ENCODE assay signal across 24 mouse cellular contexts in the genomic region with DNA sequence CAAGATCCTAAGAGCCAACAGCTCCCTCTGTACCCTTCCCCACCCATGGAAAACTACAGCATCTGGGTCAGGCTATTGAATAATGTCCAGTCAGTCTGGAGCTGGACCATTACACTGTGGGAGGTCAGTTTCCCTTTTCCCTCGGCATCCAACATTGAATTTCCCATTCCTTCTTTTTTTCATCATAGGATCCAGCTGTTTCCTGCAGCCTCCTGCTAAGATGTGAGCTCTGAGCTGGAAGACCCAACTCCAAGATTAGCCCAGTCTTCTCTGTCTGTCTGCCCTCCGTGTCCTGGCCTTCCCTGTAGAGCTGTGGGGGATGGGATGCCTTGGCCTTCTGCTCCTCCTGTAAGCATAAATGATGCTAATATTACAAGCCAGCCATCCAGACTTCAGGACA.
A peak's percentile ranks its signal among the peaks of the same experiment; 100 is the strongest.
DNase-seq lines count a peak whose midpoint lies in the region; ATAC-seq and TF ChIP-seq lines count a peak whose summit lies in the region.
"Had no signal": no experiment of that assay in that cellular context is flagged by ENCODE, and none has a peak within 500 bp of the region (broad histone marks: within the 10 kb centered on the region; RNA-seq: fewer than 3 reads in every experiment).

No protein-coding gene starts in this region.

- H3K36me3 ChIP-seq in heart, embryonic 12.5 days: no peaks in the 10 kb centered on the region
- H3K36me3 ChIP-seq: hindbrain, embryonic 10.5 days; intestine, embryonic 15.5 days; limb, embryonic 13.5 days; liver, embryonic 13.5 days; midbrain, embryonic 13.5 days; neural tube, embryonic 12.5 days had no signal

- no peak overlapping the region for H3K9ac ChIP-seq in heart, embryonic 12.5 days
- H3K9ac ChIP-seq: forebrain, embryonic 13.5 days; intestine, embryonic 15.5 days; limb, embryonic 13.5 days; liver, embryonic 13.5 days; midbrain, embryonic 13.5 days; neural tube, embryonic 12.5 days had no signal

- 0 out of 2 replicates have a peak, but pooled peaks cover 2% of the 10 kb centered on the region for H3K4me1 ChIP-seq in cerebellum, adult 2 months (ENCODE audit: control insufficient read depth, insufficient read depth, low read length)
- H3K4me1 ChIP-seq in heart, embryonic 12.5 days (replicated peaks): peaks cover 15% of the 10 kb centered on the region
- H3K4me1 ChIP-seq: forebrain, embryonic 13.5 days; intestine, embryonic 15.5 days; limb, embryonic 13.5 days; liver, embryonic 13.5 days; megakaryocyte, embryonic 14.5 days; midbrain, embryonic 13.5 days; neural tube, embryonic 12.5 days had no signal

- DNase-seq in cerebellum, postnatal 10 days: peak; percentile 26 to 31
- no peak for DNase-seq in cerebellum, adult 2 months
- peak; percentile 25 to 42 for DNase-seq in heart, adult 18-20 months
- peak; percentile 7 for DNase-seq in lung, postnatal 10 days
- DNase-seq in lung, postnatal 36 days: no peak
- no peak for DNase-seq in right cerebral cortex, postnatal 4 days
- DNase-seq: adrenal gland, adult 8-10 months; cerebellum, adult 11-12 months; gastrocnemius, postnatal 10 days; liver, embryonic 13.5 days; lung, adult 2 months; retina, postnatal 1 day; right cerebral cortex, postnatal 25 days; thymus, postnatal 36 days had no signal

- H3K27me3 ChIP-seq in cerebellum, adult 2 months (ENCODE audit: control insufficient read depth, insufficient read depth, low read length): no peaks in the 10 kb centered on the region
- H3K27me3 ChIP-seq in heart, embryonic 12.5 days (replicated peaks): no peaks in the 10 kb centered on the region
- H3K27me3 ChIP-seq: forebrain, embryonic 13.5 days; intestine, embryonic 15.5 days; limb, embryonic 13.5 days; liver, embryonic 13.5 days; midbrain, embryonic 13.5 days; neural tube, embryonic 12.5 days had no signal

- no peak overlapping the region for H3K4me2 ChIP-seq in heart, embryonic 12.5 days
- H3K4me2 ChIP-seq: forebrain, embryonic 13.5 days; intestine, embryonic 15.5 days; limb, embryonic 13.5 days; liver, embryonic 13.5 days; midbrain, embryonic 13.5 days; neural tube, embryonic 12.5 days had no signal

- 40% methylated on average over 2 of the region's 2 CpGs for WGBS in cerebellum, adult 2 months
- WGBS in heart, embryonic 12.5 days: 55% methylated on average over 2 of the region's 2 CpGs

- TF ChIP-seq POLR2A in cerebellum, adult 2 months (IDR thresholded peaks at IDR 0.05; ENCODE audit: borderline replicate concordance, insufficient read depth, low read length): no peak

- H3K27ac ChIP-seq in cerebellum, adult 2 months (ENCODE audit: insufficient read depth, low read length): no peak overlapping the region
- no peak overlapping the region for H3K27ac ChIP-seq in heart, embryonic 12.5 days (ENCODE audit: poor library complexity, severe bottlenecking)
- H3K27ac ChIP-seq: forebrain, embryonic 13.5 days; hindbrain, embryonic 10.5 days; intestine, embryonic 15.5 days; limb, embryonic 13.5 days; liver, embryonic 13.5 days; midbrain, embryonic 13.5 days; neural tube, embryonic 12.5 days had no signal

- no peak for TF ChIP-seq CTCF in cerebellum, adult 2 months (IDR thresholded peaks at IDR 0.05; ENCODE audit: borderline replicate concordance, insufficient read depth, low read depth, low read length)

- no peaks in the 10 kb centered on the region for H3K9me3 ChIP-seq in heart, embryonic 12.5 days (replicated peaks)
- H3K9me3 ChIP-seq: forebrain, embryonic 13.5 days; hindbrain, embryonic 10.5 days; intestine, embryonic 15.5 days; limb, embryonic 13.5 days; liver, embryonic 13.5 days; midbrain, embryonic 13.5 days; neural tube, embryonic 12.5 days had no signal

- no peak overlapping the region for H3K4me3 ChIP-seq in cerebellum, adult 2 months (replicated peaks; ENCODE audit: insufficient read depth, low read depth, low read length)
- no peak overlapping the region for H3K4me3 ChIP-seq in heart, embryonic 12.5 days
- H3K4me3 ChIP-seq: forebrain, embryonic 13.5 days; hindbrain, embryonic 10.5 days; intestine, embryonic 15.5 days; limb, embryonic 13.5 days; liver, embryonic 13.5 days; megakaryocyte, embryonic 14.5 days; midbrain, embryonic 13.5 days; neural tube, embryonic 12.5 days had no signal

- no peak for ATAC-seq in heart, embryonic 12.5 days (ENCODE audit: insufficient number of reproducible peaks, low FRiP score)
- ATAC-seq: activated CD4-positive, CD25-positive, alpha-beta regulatory T cell, adult 4 months; forebrain, embryonic 13.5 days; hindbrain, embryonic 16.5 days; intestine, embryonic 15.5 days; midbrain, embryonic 13.5 days had no signal

Comparison
In these comparisons a context has a peak if more than half of its experiments do, and no peak if none do; other contexts are left out.
1. DNase-seq: peak in cerebellum, postnatal 10 days (2 of 2), heart, adult 18-20 months (2 of 2) and lung, postnatal 10 days (single experiment); none in cerebellum, adult 2 months (0 of 2), lung, postnatal 36 days (single experiment) and right cerebral cortex, postnatal 4 days (single experiment).